Comparison of ENCODE assay signal across 28 mouse cellular contexts in genomic region chr6:7199046-7199599, GRCm38 (mm10).
DNase-seq lines count a peak whose midpoint lies in the region; ATAC-seq and TF ChIP-seq lines count a peak whose summit lies in the region.
"Had no signal": no experiment of that assay in that cellular context is flagged by ENCODE, and none has a peak within 500 bp of the region (broad histone marks: within the 10 kb centered on the region; RNA-seq: fewer than 3 reads in every experiment).

No protein-coding gene starts in this region.

- no peak for TF ChIP-seq CTCF in midbrain, postnatal 0 days (IDR thresholded peaks at IDR 0.05)

- no peak overlapping the region for H3K4me2 ChIP-seq in hindbrain, embryonic 15.5 days
- no peak overlapping the region for H3K4me2 ChIP-seq in hindbrain, embryonic 12.5 days (replicated peaks)
- no peak overlapping the region for H3K4me2 ChIP-seq in midbrain, embryonic 14.5 days (ENCODE audit: low read length)
- no peak overlapping the region for H3K4me2 ChIP-seq in midbrain, postnatal 0 days (ENCODE audit: low read depth, low read length, poor library complexity, severe bottlenecking)
- H3K4me2 ChIP-seq: embryonic facial prominence, embryonic 12.5 days; embryonic facial prominence, embryonic 15.5 days; heart, embryonic 12.5 days; heart, embryonic 15.5 days had no signal

- H3K27ac ChIP-seq in hindbrain, embryonic 15.5 days (replicated peaks) = no peak overlapping the region
- H3K27ac ChIP-seq in hindbrain, embryonic 12.5 days = no peak overlapping the region
- no peak overlapping the region for H3K27ac ChIP-seq in midbrain, embryonic 14.5 days (replicated peaks; ENCODE audit: low read depth, low read length)
- no peak overlapping the region for H3K27ac ChIP-seq in midbrain, embryonic 10.5 days (replicated peaks)
- H3K27ac ChIP-seq in midbrain, postnatal 0 days (ENCODE audit: low read depth, low read length) = no peak overlapping the region
- H3K27ac ChIP-seq: embryonic facial prominence, embryonic 12.5 days; embryonic facial prominence, embryonic 15.5 days; gastrocnemius, adult 2 months; heart, embryonic 15.5 days had no signal

- ATAC-seq in hindbrain, embryonic 15.5 days (ENCODE audit: low FRiP score, low read depth) = peak; percentile 69
- no peak for ATAC-seq in hindbrain, embryonic 12.5 days (ENCODE audit: low FRiP score)
- ATAC-seq in midbrain, embryonic 14.5 days (ENCODE audit: low FRiP score, low TSS enrichment) = 0 out of 2 replicates have a peak, but pooled peaks have one; percentile 34
- ATAC-seq in midbrain, postnatal 0 days (ENCODE audit: low FRiP score) = peak; percentile 60; the same call in 1 of the 2 replicates
- ATAC-seq: forebrain, embryonic 14.5 days; forebrain, postnatal 0 days; intestine, postnatal 0 days had no signal

- no peaks in the 10 kb centered on the region for H3K36me3 ChIP-seq in hindbrain, embryonic 15.5 days
- no peaks in the 10 kb centered on the region for H3K36me3 ChIP-seq in hindbrain, embryonic 12.5 days
- H3K36me3 ChIP-seq in midbrain, embryonic 14.5 days (ENCODE audit: control insufficient read depth, insufficient read depth, low read length) = no peaks in the 10 kb centered on the region
- no peaks in the 10 kb centered on the region for H3K36me3 ChIP-seq in midbrain, embryonic 10.5 days
- no peaks in the 10 kb centered on the region for H3K36me3 ChIP-seq in midbrain, postnatal 0 days (ENCODE audit: insufficient read depth, low read length)
- H3K36me3 ChIP-seq: embryonic facial prominence, embryonic 12.5 days; embryonic facial prominence, embryonic 15.5 days; G1E; heart, embryonic 12.5 days; heart, embryonic 15.5 days had no signal

- H3K4me3 ChIP-seq in hindbrain, embryonic 15.5 days = no peak overlapping the region
- H3K4me3 ChIP-seq in hindbrain, embryonic 12.5 days = no peak overlapping the region
- H3K4me3 ChIP-seq in midbrain, embryonic 14.5 days (replicated peaks; ENCODE audit: low read depth, low read length) = no peak overlapping the region
- no peak overlapping the region for H3K4me3 ChIP-seq in midbrain, embryonic 10.5 days
- no peak overlapping the region for H3K4me3 ChIP-seq in midbrain, postnatal 0 days (ENCODE audit: low read depth, low read length)
- H3K4me3 ChIP-seq: embryonic facial prominence, embryonic 12.5 days; embryonic facial prominence, embryonic 15.5 days; gastrocnemius, adult 2 months; heart, embryonic 12.5 days; heart, embryonic 15.5 days had no signal

- H3K27me3 ChIP-seq in hindbrain, embryonic 15.5 days = no peaks in the 10 kb centered on the region
- H3K27me3 ChIP-seq in hindbrain, embryonic 12.5 days = no peaks in the 10 kb centered on the region
- H3K27me3 ChIP-seq in midbrain, embryonic 14.5 days (ENCODE audit: control insufficient read depth, insufficient read depth, low read length) = no peaks in the 10 kb centered on the region
- H3K27me3 ChIP-seq in midbrain, embryonic 10.5 days (ENCODE audit: low read depth, poor library complexity, severe bottlenecking) = no peaks in the 10 kb centered on the region
- H3K27me3 ChIP-seq in midbrain, postnatal 0 days (ENCODE audit: insufficient read depth, low read length) = no peaks in the 10 kb centered on the region
- H3K27me3 ChIP-seq: CH12.LX; embryonic facial prominence, embryonic 12.5 days; embryonic facial prominence, embryonic 15.5 days; heart, embryonic 12.5 days; heart, embryonic 15.5 days had no signal

- no peak overlapping the region for H3K9ac ChIP-seq in hindbrain, embryonic 15.5 days
- H3K9ac ChIP-seq in hindbrain, embryonic 12.5 days = no peak overlapping the region
- H3K9ac ChIP-seq in midbrain, embryonic 14.5 days (replicated peaks; ENCODE audit: low read length) = no peak overlapping the region
- no peak overlapping the region for H3K9ac ChIP-seq in midbrain, postnatal 0 days (replicated peaks; ENCODE audit: low read length, poor library complexity, severe bottlenecking)
- H3K9ac ChIP-seq: embryonic facial prominence, embryonic 12.5 days; embryonic facial prominence, embryonic 15.5 days; forebrain, postnatal 0 days; heart, embryonic 12.5 days; heart, embryonic 15.5 days had no signal

- H3K9me3 ChIP-seq in hindbrain, embryonic 15.5 days = no peaks in the 10 kb centered on the region
- H3K9me3 ChIP-seq in hindbrain, embryonic 12.5 days (replicated peaks) = no peaks in the 10 kb centered on the region
- H3K9me3 ChIP-seq in midbrain, embryonic 14.5 days (ENCODE audit: control insufficient read depth, low read length) = no peaks in the 10 kb centered on the region
- H3K9me3 ChIP-seq in midbrain, embryonic 10.5 days (replicated peaks) = no peaks in the 10 kb centered on the region
- H3K9me3 ChIP-seq in midbrain, postnatal 0 days (ENCODE audit: low read length) = no peaks in the 10 kb centered on the region
- H3K9me3 ChIP-seq: embryonic facial prominence, embryonic 12.5 days; embryonic facial prominence, embryonic 15.5 days; G1E; heart, embryonic 12.5 days; heart, embryonic 15.5 days had no signal

- no peaks in the 10 kb centered on the region for H3K4me1 ChIP-seq in hindbrain, embryonic 15.5 days (replicated peaks)
- H3K4me1 ChIP-seq in hindbrain, embryonic 12.5 days = no peaks in the 10 kb centered on the region
- H3K4me1 ChIP-seq in midbrain, embryonic 14.5 days (ENCODE audit: control insufficient read depth, insufficient read depth, low read length) = no peaks in the 10 kb centered on the region
- no peaks in the 10 kb centered on the region for H3K4me1 ChIP-seq in midbrain, embryonic 10.5 days
- H3K4me1 ChIP-seq in midbrain, postnatal 0 days (ENCODE audit: insufficient read depth, low read length) = no peaks in the 10 kb centered on the region
- H3K4me1 ChIP-seq: embryonic facial prominence, embryonic 12.5 days; embryonic facial prominence, embryonic 15.5 days; heart, embryonic 12.5 days; heart, embryonic 15.5 days had no signal

- DNase-seq in midbrain, embryonic 14.5 days = peak; percentile 7
- no peak for DNase-seq in midbrain, embryonic 10.5 days (ENCODE audit: low spot score)
- peak; percentile 19 for DNase-seq in brain, adult 2 months (ENCODE audit: low read depth, low spot score)
- DNase-seq in midbrain, postnatal 0 days (ENCODE audit: low spot score) = peak; percentile 13
- DNase-seq in embryo, embryonic 9.5 days (ENCODE audit: extremely low spot score) = no peak
- DNase-seq in MN1 (ENCODE audit: low spot score) = no peak
- DNase-seq: adrenal gland, adult 2 months; adrenal gland, postnatal 14 days; B cell, adult 2 months; cerebellum, adult 18-20 months; cerebellum, adult 9-10 months; cerebellum, postnatal 14 days; forebrain, postnatal 0 days; gastrocnemius, adult 2 months; gastrocnemius, postnatal 14 days; heart, adult 18-20 months; heart, postnatal 10 days; heart, postnatal 36 days had no signal

- 53% methylated on average over 8 of the region's 8 CpGs for WGBS in hindbrain, embryonic 15.5 days
- 64% methylated on average over 8 of the region's 8 CpGs for WGBS in hindbrain, embryonic 12.5 days
- WGBS in midbrain, embryonic 14.5 days = 71% methylated on average over 8 of the region's 8 CpGs
- 80% methylated on average over 8 of the region's 8 CpGs for WGBS in midbrain, embryonic 10.5 days
- 52% methylated on average over 8 of the region's 8 CpGs for WGBS in midbrain, postnatal 0 days

Comparison
In these comparisons a context has a peak if more than half of its experiments do, and no peak if none do; other contexts are left out.
1. DNase-seq: peak in midbrain, embryonic 14.5 days (single experiment), brain, adult 2 months (single experiment) and midbrain, postnatal 0 days (single experiment); none in midbrain, embryonic 10.5 days (single experiment), embryo, embryonic 9.5 days (single experiment) and MN1 (single experiment).